Mouse (Mus musculus) thymus, adult 2 months (tissue): ENCODE data around the gene Iqcj.

Experiments used
- CTCF ChIP-seq: fragments of 200-500 bp; IDR thresholded peaks from 2 replicates; pipeline ENCODE4 v1.5.1; 2012; ENCODE audit warnings: mild to moderate bottlenecking, control low read depth, low read length, moderate library complexity, borderline replicate concordance; ENCODE audit not compliant: control insufficient read depth, poor library complexity, insufficient read depth; ENCODE audit errors: extremely low read depth
- POLR2A ChIP-seq: fragments of 200-500 bp; IDR thresholded peaks from 2 replicates; pipeline ENCODE4 v1.6.1; 2012; ENCODE audit warnings: mild to moderate bottlenecking, low read length, control low read depth, moderate library complexity; ENCODE audit not compliant: control insufficient read depth, poor library complexity, insufficient read depth; ENCODE audit errors: extremely low read depth

DNA sequence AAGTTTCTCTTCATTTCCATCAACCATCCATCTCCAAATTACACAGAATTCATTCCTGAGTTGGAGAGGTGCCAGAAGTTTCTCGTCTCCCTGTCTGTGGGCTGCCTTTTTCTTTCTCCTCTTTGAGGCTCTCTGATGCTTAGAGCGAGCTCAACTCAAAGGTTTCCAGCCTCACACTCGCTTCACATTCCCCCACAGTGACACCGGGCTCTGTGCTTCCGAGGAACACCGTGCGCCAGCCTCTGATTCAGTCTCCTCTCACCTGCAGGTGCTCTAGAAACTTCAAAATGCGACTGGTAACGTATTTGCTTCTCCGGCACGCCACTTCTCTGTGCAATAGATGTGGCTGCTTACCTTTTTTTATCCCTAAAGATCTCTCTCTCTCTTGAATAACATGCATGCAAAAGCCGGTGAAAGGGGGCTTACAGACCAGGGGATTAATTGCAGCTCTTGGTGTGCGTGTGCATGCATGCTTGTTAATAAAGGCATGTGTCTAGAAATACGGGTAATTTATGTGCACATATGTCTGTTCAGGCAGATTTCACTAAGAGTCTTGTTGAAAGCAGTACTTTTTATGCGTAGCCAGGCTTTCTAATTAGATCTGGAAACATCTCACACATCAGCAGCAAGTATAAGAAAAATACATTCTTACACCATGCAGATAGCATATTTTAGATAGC is at the start of gene Iqcj, which contains the start of gene Iqschfp:
- TF ChIP-seq CTCF, result no peak
- TF ChIP-seq POLR2A, result no peak
